Mouse (Mus musculus) neural tube, embryonic 12.5 days (tissue): ENCODE data around the gene Zgrf1. TPM values are rescaled to one million over a fixed set of nuclear protein-coding genes. Genes with fewer than 3 reads are reported as not detected.

ENCODE experiments used
- ATAC-seq: fragments of 200-750 bp; cut with Nextera tagmentation; 2 replicates; pipeline ENCODE4 v1.8.0; 2017; ENCODE audit warnings: low read depth, mild to moderate bottlenecking, moderate TSS enrichment, moderate library complexity; ENCODE audit not compliant: low FRiP score
- H3K27ac ChIP-seq: fragments of 300-500 bp; sonication (generic); 2 replicates; pipeline ENCODE4 v1.5.1; 2016
- H3K27me3 ChIP-seq: fragments of 300-500 bp; sonication (generic); replicated peaks from 2 replicates; pipeline ENCODE4 v1.6.1; 2016; ENCODE audit warnings: mild to moderate bottlenecking
- H3K36me3 ChIP-seq: fragments of 300-500 bp; sonication (generic); 2 replicates; pipeline ENCODE4 v1.6.1; 2016; ENCODE audit warnings: mild to moderate bottlenecking
- H3K4me1 ChIP-seq: fragments of 300-500 bp; sonication (generic); 2 replicates; pipeline ENCODE4 v1.6.1; 2016
- H3K4me2 ChIP-seq: fragments of 300-500 bp; sonication (generic); replicated peaks from 2 replicates; pipeline ENCODE4 v1.6.1; 2016; ENCODE audit warnings: mild to moderate bottlenecking
- H3K4me3 ChIP-seq: fragments of 300-500 bp; sonication (generic); 2 replicates; pipeline ENCODE4 v1.5.1; 2016
- H3K9ac ChIP-seq: fragments of 300-500 bp; sonication (generic); 2 replicates; pipeline ENCODE4 v1.6.1; 2016; ENCODE audit warnings: mild to moderate bottlenecking
- H3K9me3 ChIP-seq: fragments of 300-500 bp; sonication (generic); 2 replicates; pipeline ENCODE4 v1.6.1; 2016; ENCODE audit warnings: mild to moderate bottlenecking
- WGBS: fragments of 180-500 bp; shearing (Covaris S2); methylation state at CpG from one replicate; pipeline ENCODE4 v1.1.7; 2016; 5-methylcytosine and 5-hydroxymethylcytosine counted together
- polyA plus RNA-seq: library from polyadenylated mRNA; unstranded; fragments of >200 nt; fragmentation: Nextera tagmentation; extraction: Ambion mirVana; gene quantifications from 2 replicates; pipeline ENCODE4 v1.2.1, GENCODE M21; 2016

Gene Zgrf1
- polyA plus RNA-seq, 1 experiment from 2014 or later: 9.7 TPM

DNA sequence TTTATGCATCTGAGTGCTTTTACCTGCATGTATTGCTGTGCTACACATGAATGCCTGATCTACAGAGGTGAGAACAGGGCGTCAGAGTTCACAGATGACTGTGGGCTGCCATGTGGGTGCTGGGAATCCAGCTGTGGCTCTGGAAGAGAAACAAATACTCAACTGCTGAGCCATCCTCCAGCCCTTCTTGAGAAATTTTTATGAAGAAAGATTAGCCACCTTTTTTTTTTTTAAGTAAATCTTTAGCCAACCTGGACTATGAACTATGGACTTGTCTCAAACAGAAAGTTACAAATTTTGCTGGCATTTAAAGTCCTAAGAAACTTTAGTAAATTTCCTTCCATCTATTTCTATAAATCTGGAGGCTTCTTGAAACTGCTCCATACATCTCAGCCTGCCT lies 43.8 kb downstream of the Zgrf1 start:
- H3K27ac ChIP-seq: no peak overlapping the region
- no peak overlapping the region for H3K9ac ChIP-seq
- WGBS: 95% methylated on average over 1 of the region's 1 CpGs
- no peaks in the 10 kb centered on the region for H3K9me3 ChIP-seq
- H3K27me3 ChIP-seq: no peaks in the 10 kb centered on the region
- H3K4me2 ChIP-seq: no peak overlapping the region
- no peaks in the 10 kb centered on the region for H3K4me1 ChIP-seq
- no peak overlapping the region for H3K4me3 ChIP-seq
- ATAC-seq: no peak
- H3K36me3 ChIP-seq: peaks cover 19% of the 10 kb centered on the region

DNA sequence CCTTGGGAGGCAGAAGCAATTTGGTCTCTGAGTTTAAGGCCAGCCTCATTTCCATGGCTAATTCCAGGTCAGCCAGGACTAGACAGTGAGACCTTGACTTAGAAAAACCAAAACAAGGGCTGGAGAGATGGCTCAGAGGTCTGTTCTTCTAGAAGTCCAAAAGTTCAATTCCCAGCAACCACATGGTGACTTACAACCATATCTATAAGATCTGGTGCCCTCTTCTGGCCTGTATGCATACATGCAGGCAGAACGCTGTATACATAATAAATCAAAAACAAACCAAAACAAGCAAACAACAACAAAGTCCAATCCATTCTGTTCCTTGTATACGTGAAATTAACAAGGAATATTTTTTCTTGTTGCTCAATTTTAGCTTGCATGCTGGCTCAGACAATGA lies 54.8 kb downstream of the Zgrf1 start:
- WGBS: 93% methylated on average over 2 of the region's 2 CpGs
- H3K27me3 ChIP-seq: no peaks in the 10 kb centered on the region
- no peaks in the 10 kb centered on the region for H3K9me3 ChIP-seq
- H3K4me3 ChIP-seq: no peak overlapping the region
- H3K4me2 ChIP-seq: no peak overlapping the region
- no peak overlapping the region for H3K9ac ChIP-seq
- H3K36me3 ChIP-seq: peaks cover 21% of the 10 kb centered on the region
- ATAC-seq: no peak
- H3K27ac ChIP-seq: no peak overlapping the region
- H3K4me1 ChIP-seq: no peaks in the 10 kb centered on the region

DNA sequence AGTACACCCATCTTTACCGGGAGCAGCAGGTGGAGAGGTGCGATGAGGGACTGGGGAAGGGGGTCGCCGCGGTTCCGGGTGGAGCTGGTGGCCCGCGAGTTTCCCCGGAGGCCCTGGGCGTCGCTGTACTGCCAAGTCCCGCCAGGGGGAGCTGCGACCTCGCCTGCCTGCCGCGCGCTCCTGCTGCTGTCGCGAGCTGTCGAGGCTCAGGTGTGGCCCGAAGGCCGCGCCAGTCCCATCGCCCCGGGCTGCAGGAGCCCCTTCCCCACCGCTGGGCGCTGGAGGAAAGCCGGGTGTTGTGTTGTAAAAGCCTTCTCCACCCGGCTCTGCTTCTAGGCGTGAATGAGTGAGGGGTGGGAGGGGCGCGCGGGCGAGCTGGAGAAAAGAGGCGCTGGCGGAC lies 72.0 kb downstream of the Zgrf1 start:
- H3K27ac ChIP-seq: no peak overlapping the region
- ATAC-seq: peak; percentile 92
- H3K9me3 ChIP-seq: no peaks in the 10 kb centered on the region
- no peaks in the 10 kb centered on the region for H3K36me3 ChIP-seq
- peak overlapping the region; percentile 27 for H3K4me3 ChIP-seq
- under 1% methylated on average over 36 of the region's 36 CpGs for WGBS
- H3K9ac ChIP-seq: no peak overlapping the region
- peak overlapping the region; percentile 61 for H3K4me2 ChIP-seq
- peaks cover 25% of the 10 kb centered on the region for H3K4me1 ChIP-seq
- H3K27me3 ChIP-seq: peaks cover 56% of the 10 kb centered on the region

DNA sequence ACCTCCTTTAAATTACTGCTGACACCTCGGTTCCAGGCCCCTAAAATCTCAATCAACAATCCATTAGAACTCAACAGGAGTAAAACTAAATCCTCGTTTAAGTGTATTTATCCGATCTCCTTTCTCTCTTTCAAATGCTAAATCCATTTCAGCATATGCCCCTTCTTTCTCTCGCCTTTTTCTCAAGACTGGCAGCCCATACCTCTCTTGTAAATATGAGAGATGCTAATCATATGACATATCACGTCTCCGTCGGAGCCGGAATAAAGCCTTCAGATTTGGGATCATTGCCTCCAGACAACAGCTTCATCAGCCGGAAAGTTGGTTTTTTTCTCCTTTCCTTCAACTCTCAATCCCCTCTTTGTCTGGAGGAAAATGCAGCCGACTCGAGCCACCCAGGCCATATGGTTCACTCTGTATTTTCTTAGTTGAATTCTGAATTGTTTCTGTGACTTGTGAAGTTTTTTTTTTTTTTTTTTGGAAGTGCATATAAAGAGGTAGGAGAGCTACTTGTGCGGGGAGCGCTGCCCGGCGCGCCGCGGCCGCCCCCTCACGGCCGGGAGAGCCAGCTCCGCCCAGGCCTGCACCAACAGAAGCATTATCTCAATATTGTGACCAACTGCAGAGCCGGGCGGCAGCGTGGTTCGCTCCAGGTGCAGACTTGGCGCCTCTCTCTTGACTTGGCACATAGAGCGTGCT lies 72.6 kb downstream of the Zgrf1 start:
- Histone ChIP-seq H3K27ac (no peak overlapping the region), H3K36me3 (no peaks in the 10 kb centered on the region), H3K4me2 (peak overlapping the region; percentile 61), H3K27me3 (peaks cover 57% of the 10 kb centered on the region), H3K9ac (no peak overlapping the region), H3K9me3 (no peaks in the 10 kb centered on the region), H3K4me1 (peaks cover 25% of the 10 kb centered on the region), H3K4me3 (peak overlapping the region; percentile 27)
- ATAC-seq: peak; percentile 52
- WGBS: under 1% methylated on average over 28 of the region's 28 CpGs

DNA sequence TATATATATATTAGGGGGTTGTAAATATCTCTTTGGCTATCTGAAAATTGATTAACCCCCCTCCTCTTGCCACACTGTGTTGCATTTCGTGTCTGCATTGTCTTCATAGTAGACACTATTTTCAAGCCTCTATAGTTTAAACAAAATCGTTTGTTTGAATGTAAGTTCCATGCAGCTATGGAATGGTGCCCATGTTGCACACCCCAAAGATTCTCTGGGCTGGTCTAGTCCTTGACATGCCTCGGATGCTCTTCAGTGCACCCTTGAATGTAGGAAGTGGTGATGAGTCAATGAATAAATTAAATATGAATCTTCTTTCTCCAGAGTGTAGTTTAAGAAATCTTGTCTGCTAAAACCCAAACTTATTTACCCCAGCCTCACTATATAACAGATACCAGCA lies 73.2 kb downstream of the Zgrf1 start:
- Histone ChIP-seq H3K4me2 (no peak overlapping the region), H3K27me3 (peaks cover 64% of the 10 kb centered on the region), H3K4me3 (no peak overlapping the region), H3K27ac (no peak overlapping the region), H3K9ac (no peak overlapping the region), H3K36me3 (no peaks in the 10 kb centered on the region), H3K4me1 (peaks cover 25% of the 10 kb centered on the region), H3K9me3 (no peaks in the 10 kb centered on the region)
- 7% methylated on average over 3 of the region's 3 CpGs for WGBS
- ATAC-seq: no peak

DNA sequence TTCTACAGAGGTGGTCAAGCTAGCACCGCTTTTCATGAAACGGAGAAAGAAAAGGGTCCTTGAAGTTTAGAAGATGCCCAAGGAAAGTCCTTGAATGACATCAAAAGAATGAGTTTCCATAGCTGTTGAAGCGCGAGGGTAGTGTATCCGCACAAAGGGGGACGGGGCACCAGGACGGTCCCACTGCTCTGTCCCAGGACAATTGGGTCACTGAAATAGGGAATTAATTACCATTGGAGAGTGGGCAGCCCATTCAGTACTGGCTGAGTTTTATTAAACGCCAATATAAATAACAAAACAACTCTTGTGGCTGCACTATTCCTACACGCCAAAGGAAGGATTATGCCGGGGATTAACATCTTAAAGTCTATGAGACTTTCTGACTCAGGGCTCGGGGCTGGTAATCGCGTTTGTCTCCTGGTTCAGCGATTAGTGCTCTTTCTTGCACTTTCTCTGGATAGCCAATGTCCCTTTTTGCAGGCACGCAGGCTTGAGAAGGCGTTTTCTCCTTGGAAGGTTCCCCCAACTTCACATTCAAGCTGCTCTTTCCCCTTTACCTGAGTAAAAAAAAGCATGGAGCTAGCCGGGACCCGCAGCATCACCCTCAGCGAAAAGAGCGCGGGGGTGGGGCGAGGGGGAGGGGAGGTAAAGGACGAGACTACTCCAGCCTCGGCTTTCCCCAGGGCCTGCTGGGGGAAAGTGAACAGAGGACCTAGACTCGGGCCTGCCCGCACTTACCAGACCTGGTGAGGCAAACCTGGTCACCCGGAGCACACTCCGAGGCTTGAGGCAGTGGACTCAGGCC lies 74.1 kb downstream of the Zgrf1 start:
- peak overlapping the region; percentile 45 for H3K4me2 ChIP-seq
- peaks cover 31% of the 10 kb centered on the region for H3K4me1 ChIP-seq
- H3K4me3 ChIP-seq: no peak overlapping the region
- H3K9me3 ChIP-seq: no peaks in the 10 kb centered on the region
- H3K27me3 ChIP-seq: peaks cover 72% of the 10 kb centered on the region
- no peak for ATAC-seq
- no peaks in the 10 kb centered on the region for H3K36me3 ChIP-seq
- under 1% methylated on average over 28 of the region's 28 CpGs for WGBS
- H3K27ac ChIP-seq: no peak overlapping the region
- H3K9ac ChIP-seq: no peak overlapping the region

DNA sequence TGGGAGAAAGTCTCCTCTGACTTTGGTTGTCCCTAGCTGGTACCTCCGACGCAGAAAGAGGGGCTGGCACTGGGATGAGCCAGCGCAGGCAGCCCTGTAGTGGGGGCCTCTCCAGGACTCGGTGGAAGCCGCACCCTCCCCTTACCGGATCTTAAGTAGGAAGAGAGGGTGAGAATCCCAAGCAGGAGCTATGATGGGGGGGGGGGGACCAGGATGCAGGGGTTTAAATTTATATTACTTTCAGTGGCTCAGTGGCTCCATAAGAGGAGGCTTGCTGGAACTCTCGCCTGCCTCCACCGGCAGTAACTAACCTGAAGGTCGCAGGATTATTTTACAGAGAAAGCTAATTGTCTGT lies 74.6 kb downstream of the Zgrf1 start:
- no peak overlapping the region for H3K9ac ChIP-seq
- H3K4me1 ChIP-seq: peaks cover 36% of the 10 kb centered on the region
- no peak overlapping the region for H3K27ac ChIP-seq
- no peak overlapping the region for H3K4me3 ChIP-seq
- H3K4me2 ChIP-seq: peak overlapping the region; percentile 45
- WGBS: 2% methylated on average over 9 of the region's 9 CpGs
- no peaks in the 10 kb centered on the region for H3K36me3 ChIP-seq
- no peaks in the 10 kb centered on the region for H3K9me3 ChIP-seq
- peaks cover 77% of the 10 kb centered on the region for H3K27me3 ChIP-seq
- ATAC-seq: no peak

DNA sequence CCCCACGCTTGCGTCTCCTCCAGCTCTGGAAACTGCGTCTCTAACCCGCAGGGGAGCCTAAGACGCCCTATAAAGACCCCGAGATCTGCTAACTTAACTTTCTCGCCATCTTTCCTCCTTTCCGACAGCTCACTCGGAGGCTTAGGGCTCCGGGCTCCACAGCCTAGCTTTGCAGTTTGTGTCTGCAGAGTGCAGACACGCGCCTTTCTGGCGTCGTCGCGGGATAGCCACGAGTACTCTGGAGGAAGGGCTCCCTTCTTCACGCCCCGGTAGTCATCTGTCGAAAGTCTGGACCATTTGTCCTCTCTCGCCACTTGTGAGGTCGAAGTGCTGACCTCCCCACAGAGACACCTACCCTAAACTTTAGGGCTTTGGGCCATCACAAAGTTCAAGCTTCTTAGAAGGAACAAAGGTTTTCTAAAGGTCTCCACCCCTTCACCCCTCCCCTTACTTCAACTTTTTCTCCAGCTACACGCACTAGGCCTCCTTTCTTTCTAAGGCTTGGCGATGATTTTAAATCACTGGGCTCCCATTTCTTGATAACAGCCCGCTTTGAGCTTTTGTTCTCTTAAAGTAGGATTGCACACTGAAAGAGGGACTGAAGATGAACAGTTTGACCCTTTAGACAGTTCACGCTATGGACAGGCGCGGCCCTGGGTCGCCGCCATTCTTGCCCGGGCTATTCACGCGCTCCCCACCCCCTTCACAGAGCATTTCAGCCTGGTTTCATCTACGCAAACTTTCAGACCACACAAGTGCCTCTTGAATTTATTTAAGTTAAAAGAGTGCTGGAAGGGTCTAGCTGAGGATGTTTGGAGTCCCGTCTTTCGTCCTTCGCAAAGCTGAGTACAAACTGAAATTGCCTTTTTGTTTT lies 75.3 kb downstream of the Zgrf1 start:
- H3K27me3 ChIP-seq: peaks cover 80% of the 10 kb centered on the region
- peak overlapping the region; percentile 45 for H3K4me2 ChIP-seq
- H3K9ac ChIP-seq: no peak overlapping the region
- H3K4me3 ChIP-seq: peak overlapping the region; percentile 15; the same call in 1 of the 2 replicates
- no peak overlapping the region for H3K27ac ChIP-seq
- under 1% methylated on average over 37 of the region's 37 CpGs for WGBS
- no peaks in the 10 kb centered on the region for H3K36me3 ChIP-seq
- H3K9me3 ChIP-seq: no peaks in the 10 kb centered on the region
- H3K4me1 ChIP-seq: peaks cover 42% of the 10 kb centered on the region
- ATAC-seq: no peak

DNA sequence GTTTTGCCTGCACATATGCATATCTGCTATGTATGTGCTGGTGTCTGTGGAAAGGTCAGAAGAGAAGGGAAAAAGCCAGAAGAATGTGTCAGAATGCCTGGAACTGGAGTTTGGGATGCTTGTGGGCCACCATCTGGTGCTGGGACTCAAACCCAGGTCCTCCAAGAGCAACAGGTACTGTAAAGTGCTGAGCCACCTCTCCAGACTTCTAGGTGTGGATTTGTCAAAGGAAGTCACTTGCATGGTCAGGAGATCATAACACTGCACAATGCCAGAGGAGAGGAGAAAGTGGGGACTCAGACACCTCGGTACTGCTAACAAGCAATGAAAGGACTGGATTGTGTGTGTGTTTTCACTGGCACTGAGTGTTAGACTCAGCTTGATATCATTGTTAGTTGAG lies 76.9 kb downstream of the Zgrf1 start:
- no peak for ATAC-seq
- Histone ChIP-seq H3K27me3 (peaks cover 80% of the 10 kb centered on the region), H3K4me3 (no peak overlapping the region), H3K27ac (no peak overlapping the region), H3K4me2 (no peak overlapping the region), H3K9ac (no peak overlapping the region), H3K4me1 (peaks cover 45% of the 10 kb centered on the region), H3K9me3 (no peaks in the 10 kb centered on the region), H3K36me3 (no peaks in the 10 kb centered on the region)
- WGBS: 9% methylated on average over 1 of the region's 1 CpGs

DNA sequence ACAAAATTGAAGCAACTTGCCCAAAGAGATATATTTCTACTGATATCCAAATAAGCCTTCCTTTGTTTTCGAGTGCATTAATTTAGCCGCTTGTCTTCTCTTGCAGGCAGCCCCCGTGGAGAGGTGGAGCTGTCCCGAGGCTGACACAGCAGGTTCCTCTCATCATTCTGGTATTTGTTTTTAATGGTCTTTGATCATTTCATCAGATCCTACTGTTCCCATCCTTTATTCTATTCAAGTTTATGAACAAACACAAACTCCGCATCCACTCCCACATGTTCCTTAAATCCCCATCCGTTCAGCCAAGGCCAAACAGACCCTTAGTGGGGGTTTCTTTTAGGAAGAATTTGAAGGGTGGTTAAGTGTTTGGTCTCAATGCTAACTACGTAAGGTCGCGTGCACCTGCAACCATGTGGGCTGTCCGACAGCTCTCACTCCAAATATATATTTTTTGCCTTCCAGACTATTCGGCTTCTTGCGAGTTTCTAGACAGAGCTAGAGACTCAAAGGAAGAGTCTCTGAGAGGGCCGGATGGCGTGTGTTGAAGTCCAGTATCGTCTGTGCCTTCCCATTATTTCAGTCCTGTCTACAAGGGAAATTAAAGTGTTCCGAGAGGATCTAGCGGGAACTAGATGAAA lies 77.6 kb downstream of the Zgrf1 start:
- Histone ChIP-seq H3K9me3 (no peaks in the 10 kb centered on the region), H3K4me3 (no peak overlapping the region), H3K27me3 (peaks cover 75% of the 10 kb centered on the region), H3K36me3 (no peaks in the 10 kb centered on the region), H3K4me1 (peaks cover 38% of the 10 kb centered on the region), H3K9ac (no peak overlapping the region), H3K4me2 (peak overlapping the region; percentile 85), H3K27ac (no peak overlapping the region)
- ATAC-seq: no peak
- 2% methylated on average over 17 of the region's 17 CpGs for WGBS

DNA sequence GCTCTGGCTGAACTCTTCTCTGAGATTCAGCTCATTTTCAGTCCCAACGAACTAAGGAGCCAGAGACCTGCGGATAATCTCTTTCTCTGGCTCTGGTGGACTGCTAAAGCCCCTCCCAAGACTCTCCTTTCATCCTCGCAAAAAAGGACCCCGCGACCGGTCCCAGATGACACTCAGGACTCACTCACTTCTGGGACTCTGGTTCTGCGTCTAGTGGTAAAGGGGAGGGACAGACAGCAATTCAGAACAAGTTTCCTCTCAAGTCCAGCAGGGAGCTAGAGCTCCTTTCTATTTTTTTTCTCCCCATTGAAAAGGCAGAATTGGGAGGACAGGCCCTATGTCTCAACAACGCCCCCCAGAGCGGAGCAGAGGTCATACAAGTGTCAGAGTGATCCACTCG lies 78.3 kb downstream of the Zgrf1 start:
- no peaks in the 10 kb centered on the region for H3K36me3 ChIP-seq
- no peak overlapping the region for H3K27ac ChIP-seq
- no peak for ATAC-seq
- H3K4me1 ChIP-seq: peaks cover 36% of the 10 kb centered on the region
- no peak overlapping the region for H3K4me3 ChIP-seq
- no peaks in the 10 kb centered on the region for H3K9me3 ChIP-seq
- under 1% methylated on average over 10 of the region's 10 CpGs for WGBS
- peak overlapping the region; percentile 85 for H3K4me2 ChIP-seq
- H3K27me3 ChIP-seq: peaks cover 74% of the 10 kb centered on the region
- no peak overlapping the region for H3K9ac ChIP-seq

DNA sequence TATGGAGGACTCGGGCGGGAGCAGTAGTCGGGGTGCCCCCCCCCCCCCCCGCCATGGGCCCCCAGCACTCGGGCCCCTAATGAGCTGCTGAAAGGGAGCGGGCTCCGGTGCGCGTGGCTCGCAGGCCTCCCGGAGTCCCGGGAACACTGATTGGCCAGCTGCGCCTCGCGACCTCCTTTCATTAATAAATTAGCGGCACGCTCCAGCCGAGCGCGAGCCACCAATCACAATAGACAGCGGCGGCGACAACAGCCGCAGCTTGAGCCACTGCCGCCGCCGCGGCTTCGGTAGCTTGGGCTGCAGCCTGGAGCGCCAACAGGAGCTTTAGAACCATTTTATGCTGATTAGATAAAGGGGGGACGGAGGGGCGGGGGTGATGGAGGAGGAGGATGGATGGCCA lies 79.2 kb downstream of the Zgrf1 start:
- Histone ChIP-seq H3K4me1 (peaks cover 33% of the 10 kb centered on the region), H3K4me3 (peak overlapping the region; percentile 54), H3K27ac (no peak overlapping the region; the same call in 1 of the 2 replicates), H3K9me3 (no peaks in the 10 kb centered on the region), H3K27me3 (peaks cover 74% of the 10 kb centered on the region), H3K9ac (peak overlapping the region; percentile 67; the same call in 1 of the 2 replicates), H3K4me2 (peak overlapping the region; percentile 85), H3K36me3 (no peaks in the 10 kb centered on the region)
- peak; percentile 80 for ATAC-seq
- WGBS: under 1% methylated on average over 31 of the region's 32 CpGs
